Mouse (Mus musculus): ENCODE data around the gene Thy1. TPM values are rescaled to one million over a fixed set of nuclear protein-coding genes. Genes with fewer than 3 reads are reported as not detected.

Gene Thy1
- polyA plus RNA-seq, 1 experiment from 2014 or later, result 18.8 TPM

GRCm38 (mm10) chr9:44079997-44080780 lies 37.0 kb downstream of the Thy1 start:
- H3K9me3 ChIP-seq, result no peaks in the 10 kb centered on the region

GRCm38 (mm10) chr9:44080953-44081352 lies 37.8 kb downstream of the Thy1 start:
- 58% methylated on average over 5 of the region's 5 CpGs for WGBS
- H3K4me3 ChIP-seq, result no peak overlapping the region
- no peak overlapping the region for H3K27ac ChIP-seq
- H3K9me3 ChIP-seq, result no peaks in the 10 kb centered on the region
- no peak overlapping the region for H3K4me2 ChIP-seq
- no peaks in the 10 kb centered on the region for H3K36me3 ChIP-seq
- no peak for ATAC-seq (ENCODE audit: insufficient number of reproducible peaks, low FRiP score, low TSS enrichment, low read depth)
- H3K9ac ChIP-seq, result no peak overlapping the region
- peaks cover 62% of the 10 kb centered on the region for H3K4me1 ChIP-seq
- H3K27me3 ChIP-seq, result peaks cover 4% of the 10 kb centered on the region; the same call in 1 of the 2 replicates

More at GRCm38 (mm10) chr9:44079997-44080780, 37.0 kb downstream of the Thy1 start:
- no peak overlapping the region for H3K4me2 ChIP-seq
- no peaks in the 10 kb centered on the region for H3K27me3 ChIP-seq
- H3K4me1 ChIP-seq, result peaks cover 55% of the 10 kb centered on the region
- H3K4me3 ChIP-seq, result no peak overlapping the region
- no peak for ATAC-seq (ENCODE audit: insufficient number of reproducible peaks, low FRiP score, low TSS enrichment, low read depth)
- H3K36me3 ChIP-seq, result no peaks in the 10 kb centered on the region
- 56% methylated on average over 10 of the region's 10 CpGs for WGBS
- H3K27ac ChIP-seq, result no peak overlapping the region; the same call in 1 of the 2 replicates
- H3K9ac ChIP-seq, result no peak overlapping the region

- no peak overlapping the region for H3K4me2 ChIP-seq
- H3K9ac ChIP-seq, result no peak overlapping the region
- H3K27ac ChIP-seq, result no peak overlapping the region
- H3K4me1 ChIP-seq, result peaks cover 66% of the 10 kb centered on the region
- H3K36me3 ChIP-seq, result no peaks in the 10 kb centered on the region
- H3K9me3 ChIP-seq, result no peaks in the 10 kb centered on the region
- 22% methylated on average over 5 of the region's 5 CpGs for WGBS
- H3K27me3 ChIP-seq, result peaks cover 8% of the 10 kb centered on the region; the same call in 1 of the 2 replicates
- no peak overlapping the region for H3K4me3 ChIP-seq
- no peak for ATAC-seq (ENCODE audit: insufficient number of reproducible peaks, low FRiP score, low TSS enrichment, low read depth)
These were observed 38.4 kb downstream of the Thy1 start for GRCm38 (mm10) chr9:44081581-44081980.

GRCm38 (mm10) chr9:44082266-44082665 lies 39.1 kb downstream of the Thy1 start:
- 76% methylated on average over 5 of the region's 5 CpGs for WGBS
- Histone ChIP-seq H3K27ac (no peak overlapping the region), H3K4me1 (peaks cover 70% of the 10 kb centered on the region)

GRCm38 (mm10) chr9:44083392-44084121 lies 40.4 kb downstream of the Thy1 start:
- Histone ChIP-seq H3K9me3 (no peaks in the 10 kb centered on the region), H3K4me3 (peak overlapping the region; percentile 61; the same call in 1 of the 2 replicates), H3K27me3 (peaks cover 8% of the 10 kb centered on the region; the same call in 1 of the 2 replicates), H3K9ac (no peak overlapping the region), H3K4me1 (peaks cover 71% of the 10 kb centered on the region), H3K27ac (0 out of 2 replicates have a peak overlapping the region, but pooled peaks have one; percentile 5), H3K36me3 (no peaks in the 10 kb centered on the region), H3K4me2 (peak overlapping the region; percentile 98)
- no peak for ATAC-seq (ENCODE audit: insufficient number of reproducible peaks, low FRiP score, low TSS enrichment, low read depth)
- 13% methylated on average over 23 of the region's 23 CpGs for WGBS

More at GRCm38 (mm10) chr9:44082266-44082665, 39.1 kb downstream of the Thy1 start:
- H3K9me3 ChIP-seq, result no peaks in the 10 kb centered on the region
- H3K9ac ChIP-seq, result no peak overlapping the region
- ATAC-seq (ENCODE audit: insufficient number of reproducible peaks, low FRiP score, low TSS enrichment, low read depth), result no peak
- no peak overlapping the region for H3K4me2 ChIP-seq
- peaks cover 8% of the 10 kb centered on the region; the same call in 1 of the 2 replicates for H3K27me3 ChIP-seq
- no peaks in the 10 kb centered on the region for H3K36me3 ChIP-seq
- no peak overlapping the region for H3K4me3 ChIP-seq

- no peaks in the 10 kb centered on the region for H3K9me3 ChIP-seq
- H3K4me2 ChIP-seq, result peak overlapping the region; percentile 98
- no peak for ATAC-seq (ENCODE audit: insufficient number of reproducible peaks, low FRiP score, low TSS enrichment, low read depth)
- WGBS, result under 1% methylated on average over 14 of the region's 14 CpGs
- peaks cover 8% of the 10 kb centered on the region; the same call in 1 of the 2 replicates for H3K27me3 ChIP-seq
- H3K9ac ChIP-seq, result peak overlapping the region; percentile 47
- no peaks in the 10 kb centered on the region for H3K36me3 ChIP-seq
- H3K27ac ChIP-seq, result 0 out of 2 replicates have a peak overlapping the region, but pooled peaks have one; percentile 5
- H3K4me1 ChIP-seq, result peaks cover 67% of the 10 kb centered on the region
- peak overlapping the region; percentile 61 for H3K4me3 ChIP-seq
These were observed 41.1 kb downstream of the Thy1 start for GRCm38 (mm10) chr9:44084236-44084635.

GRCm38 (mm10) chr9:44084659-44085229 lies 41.6 kb downstream of the Thy1 start:
- peak overlapping the region; percentile 98 for H3K4me2 ChIP-seq
- peak; percentile 52 for ATAC-seq (ENCODE audit: insufficient number of reproducible peaks, low FRiP score, low TSS enrichment, low read depth)
- no peak overlapping the region for H3K27ac ChIP-seq
- H3K4me1 ChIP-seq, result peaks cover 63% of the 10 kb centered on the region
- H3K4me3 ChIP-seq, result peak overlapping the region; percentile 61
- H3K9ac ChIP-seq, result peak overlapping the region; percentile 47
- H3K27me3 ChIP-seq, result peaks cover 8% of the 10 kb centered on the region; the same call in 1 of the 2 replicates
- WGBS, result under 1% methylated on average over 62 of the region's 62 CpGs
- H3K36me3 ChIP-seq, result no peaks in the 10 kb centered on the region
- no peaks in the 10 kb centered on the region for H3K9me3 ChIP-seq

GRCm38 (mm10) chr9:44085276-44085675 lies 42.1 kb downstream of the Thy1 start:
- Histone ChIP-seq H3K27ac (no peak overlapping the region), H3K9me3 (no peaks in the 10 kb centered on the region), H3K4me2 (peak overlapping the region; percentile 98), H3K4me1 (peaks cover 59% of the 10 kb centered on the region), H3K27me3 (peaks cover 8% of the 10 kb centered on the region; the same call in 1 of the 2 replicates), H3K9ac (peak overlapping the region; percentile 47), H3K36me3 (no peaks in the 10 kb centered on the region), H3K4me3 (peak overlapping the region; percentile 61)
- ATAC-seq (ENCODE audit: insufficient number of reproducible peaks, low FRiP score, low TSS enrichment, low read depth), result no peak
- whole genome bisulfite sequencing, result 4% methylated on average over 10 of the region's 10 CpGs

- WGBS, result 68% methylated on average over 15 of the region's 15 CpGs
- peak overlapping the region; percentile 98; the same call in 1 of the 2 replicates for H3K4me2 ChIP-seq
- peak overlapping the region; percentile 61; the same call in 1 of the 2 replicates for H3K4me3 ChIP-seq
- ATAC-seq (ENCODE audit: insufficient number of reproducible peaks, low FRiP score, low TSS enrichment, low read depth), result no peak
- H3K9me3 ChIP-seq, result no peaks in the 10 kb centered on the region
- H3K36me3 ChIP-seq, result peaks cover 2% of the 10 kb centered on the region
- no peak overlapping the region for H3K27ac ChIP-seq
- peaks cover 8% of the 10 kb centered on the region; the same call in 1 of the 2 replicates for H3K27me3 ChIP-seq
- H3K4me1 ChIP-seq, result peaks cover 52% of the 10 kb centered on the region
- no peak overlapping the region for H3K9ac ChIP-seq
These were observed 42.8 kb downstream of the Thy1 start for GRCm38 (mm10) chr9:44085741-44086665.

GRCm38 (mm10) chr9:44086960-44087359 lies 43.8 kb downstream of the Thy1 start:
- peaks cover 8% of the 10 kb centered on the region; the same call in 1 of the 2 replicates for H3K27me3 ChIP-seq
- H3K4me2 ChIP-seq, result no peak overlapping the region
- H3K4me1 ChIP-seq, result peaks cover 45% of the 10 kb centered on the region
- H3K4me3 ChIP-seq, result no peak overlapping the region
- H3K9ac ChIP-seq, result no peak overlapping the region
- no peak overlapping the region for H3K27ac ChIP-seq
- 47% methylated on average over 10 of the region's 10 CpGs for WGBS
- H3K36me3 ChIP-seq, result peaks cover 11% of the 10 kb centered on the region
- H3K9me3 ChIP-seq, result no peaks in the 10 kb centered on the region
- ATAC-seq (ENCODE audit: insufficient number of reproducible peaks, low FRiP score, low TSS enrichment, low read depth), result no peak
